Mouse (Mus musculus): ENCODE results near the gene Rnase1. TPM values are rescaled to one million over a fixed set of nuclear protein-coding genes. Genes with fewer than 3 reads are reported as not detected.

Rnase1 gene
- polyA plus RNA-seq, 1 experiment from 2014 or later: 2.1 TPM

- Histone ChIP-seq H3K9ac (ENCODE audit: low read depth, low read length) (peak overlapping the region; percentile 50), H3K4me2 (ENCODE audit: low read depth, low read length) (peak overlapping the region; percentile 71), H3K27ac (ENCODE audit: low read length) (peak overlapping the region; percentile 95), H3K27me3 (ENCODE audit: control insufficient read depth, insufficient read depth, low read depth, low read length) (no peaks in the 10 kb centered on the region), H3K4me1 (ENCODE audit: control insufficient read depth, low read depth, low read length) (peaks cover 59% of the 10 kb centered on the region), H3K4me3 (ENCODE audit: low read depth, low read length) (peak overlapping the region; percentile 51), H3K36me3 (ENCODE audit: control insufficient read depth, insufficient read depth) (no peaks in the 10 kb centered on the region), H3K9me3 (replicated peaks; ENCODE audit: control insufficient read depth, low read length) (no peaks in the 10 kb centered on the region)
- ATAC-seq (ENCODE audit: low read depth): no peak
- WGBS (ENCODE audit: insufficient replicate concordance): 18% methylated on average over 4 of the region's 4 CpGs
Measured at GRCm38 (mm10) chr14:51129624-51129975, 17.0 kb downstream of the Rnase1 start.

GRCm38 (mm10) chr14:51128775-51129623 lies 17.6 kb downstream of the Rnase1 start:
- H3K4me2 ChIP-seq (ENCODE audit: low read depth, low read length): peak overlapping the region; percentile 71
- peak overlapping the region; percentile 95 for H3K27ac ChIP-seq (ENCODE audit: low read length)
- H3K9me3 ChIP-seq (replicated peaks; ENCODE audit: control insufficient read depth, low read length): no peaks in the 10 kb centered on the region
- peak; percentile 23 for ATAC-seq (ENCODE audit: low read depth)
- WGBS (ENCODE audit: insufficient replicate concordance): 19% methylated on average over 9 of the region's 9 CpGs
- no peaks in the 10 kb centered on the region for H3K36me3 ChIP-seq (ENCODE audit: control insufficient read depth, insufficient read depth)
- H3K4me3 ChIP-seq (ENCODE audit: low read depth, low read length): peak overlapping the region; percentile 51
- H3K4me1 ChIP-seq (ENCODE audit: control insufficient read depth, low read depth, low read length): peaks cover 59% of the 10 kb centered on the region
- H3K27me3 ChIP-seq (ENCODE audit: control insufficient read depth, insufficient read depth, low read depth, low read length): no peaks in the 10 kb centered on the region
- peak overlapping the region; percentile 52 for H3K9ac ChIP-seq (ENCODE audit: low read depth, low read length)

- Histone ChIP-seq H3K9ac (ENCODE audit: low read depth, low read length) (peak overlapping the region; percentile 58), H3K4me2 (ENCODE audit: low read depth, low read length) (peak overlapping the region; percentile 62), H3K4me1 (ENCODE audit: control insufficient read depth, low read depth, low read length) (peaks cover 59% of the 10 kb centered on the region), H3K4me3 (ENCODE audit: low read depth, low read length) (peak overlapping the region; percentile 7; the same call in 1 of the 2 replicates), H3K27ac (ENCODE audit: low read length) (peak overlapping the region; percentile 95), H3K36me3 (ENCODE audit: control insufficient read depth, insufficient read depth) (no peaks in the 10 kb centered on the region), H3K9me3 (replicated peaks; ENCODE audit: control insufficient read depth, low read length) (no peaks in the 10 kb centered on the region), H3K27me3 (ENCODE audit: control insufficient read depth, insufficient read depth, low read depth, low read length) (no peaks in the 10 kb centered on the region)
- ATAC-seq (ENCODE audit: low read depth): peak; percentile 82
- WGBS (ENCODE audit: insufficient replicate concordance): 11% methylated on average over 2 of the region's 2 CpGs
Measured at GRCm38 (mm10) chr14:51127648-51128258, 18.8 kb downstream of the Rnase1 start.

- no peak overlapping the region for H3K9ac ChIP-seq (ENCODE audit: low read depth, low read length)
- ATAC-seq (ENCODE audit: low read depth): no peak
- no peak overlapping the region for H3K4me3 ChIP-seq (ENCODE audit: low read depth, low read length)
- 86% methylated on average over 6 of the region's 6 CpGs for WGBS (ENCODE audit: insufficient replicate concordance)
- H3K27me3 ChIP-seq (ENCODE audit: control insufficient read depth, insufficient read depth, low read depth, low read length): no peaks in the 10 kb centered on the region
- peaks cover 44% of the 10 kb centered on the region for H3K4me1 ChIP-seq (ENCODE audit: control insufficient read depth, low read depth, low read length)
- H3K27ac ChIP-seq (ENCODE audit: low read length): peak overlapping the region; percentile 25; the same call in 1 of the 2 replicates
- no peak overlapping the region for H3K4me2 ChIP-seq (ENCODE audit: low read depth, low read length)
- no peaks in the 10 kb centered on the region for H3K36me3 ChIP-seq (ENCODE audit: control insufficient read depth, insufficient read depth)
- no peaks in the 10 kb centered on the region for H3K9me3 ChIP-seq (replicated peaks; ENCODE audit: control insufficient read depth, low read length)
Measured at GRCm38 (mm10) chr14:51125684-51126083, 20.9 kb downstream of the Rnase1 start.

GRCm38 (mm10) chr14:51113916-51114560 lies 32.5 kb downstream of the Rnase1 start, which contains the start of gene Eddm3b:
Gene Eddm3b, plus strand, starts transcription at chr14:51114426.
- ATAC-seq (ENCODE audit: low read depth): no peak
- no peak within 1 kb of the TSS for H3K27ac ChIP-seq (ENCODE audit: low read length)
- H3K9me3 ChIP-seq (replicated peaks; ENCODE audit: control insufficient read depth, low read length): no peaks in the 10 kb centered on the region
- no peaks in the 10 kb centered on the region for H3K36me3 ChIP-seq (ENCODE audit: control insufficient read depth, insufficient read depth)
- H3K4me1 ChIP-seq (ENCODE audit: control insufficient read depth, low read depth, low read length): no peaks in the 10 kb centered on the region
- 64% methylated on average over 12 of the region's 12 CpGs for WGBS (ENCODE audit: insufficient replicate concordance)
- H3K27me3 ChIP-seq (ENCODE audit: control insufficient read depth, insufficient read depth, low read depth, low read length): no peaks in the 10 kb centered on the region
- no peak within 1 kb of the TSS for H3K9ac ChIP-seq (ENCODE audit: low read depth, low read length)
- no peak within 1 kb of the TSS for H3K4me3 ChIP-seq (ENCODE audit: low read depth, low read length)
- no peak within 1 kb of the TSS for H3K4me2 ChIP-seq (ENCODE audit: low read depth, low read length)

GRCm38 (mm10) chr14:51113476-51113875 lies 33.1 kb downstream of the Rnase1 start:
- no peak for ATAC-seq (ENCODE audit: low read depth)
- 55% methylated on average over 9 of the region's 9 CpGs for WGBS (ENCODE audit: insufficient replicate concordance)
- Histone ChIP-seq H3K9me3 (replicated peaks; ENCODE audit: control insufficient read depth, low read length) (no peaks in the 10 kb centered on the region), H3K4me3 (ENCODE audit: low read depth, low read length) (no peak overlapping the region), H3K27me3 (ENCODE audit: control insufficient read depth, insufficient read depth, low read depth, low read length) (no peaks in the 10 kb centered on the region), H3K4me1 (ENCODE audit: control insufficient read depth, low read depth, low read length) (no peaks in the 10 kb centered on the region), H3K36me3 (ENCODE audit: control insufficient read depth, insufficient read depth) (no peaks in the 10 kb centered on the region), H3K4me2 (ENCODE audit: low read depth, low read length) (no peak overlapping the region), H3K27ac (ENCODE audit: low read length) (no peak overlapping the region), H3K9ac (ENCODE audit: low read depth, low read length) (no peak overlapping the region)

GRCm38 (mm10) chr14:51111966-51112365 lies 34.6 kb downstream of the Rnase1 start:
- H3K9ac ChIP-seq (ENCODE audit: low read depth, low read length): no peak overlapping the region
- H3K4me2 ChIP-seq (ENCODE audit: low read depth, low read length): no peak overlapping the region
- 46% methylated on average over 3 of the region's 3 CpGs for WGBS (ENCODE audit: insufficient replicate concordance)
- H3K4me3 ChIP-seq (ENCODE audit: low read depth, low read length): no peak overlapping the region
- H3K4me1 ChIP-seq (ENCODE audit: control insufficient read depth, low read depth, low read length): no peaks in the 10 kb centered on the region; the same call in none of the 2 replicates
- no peaks in the 10 kb centered on the region for H3K36me3 ChIP-seq (ENCODE audit: control insufficient read depth, insufficient read depth)
- H3K9me3 ChIP-seq (replicated peaks; ENCODE audit: control insufficient read depth, low read length): no peaks in the 10 kb centered on the region
- no peak overlapping the region for H3K27ac ChIP-seq (ENCODE audit: low read length)
- H3K27me3 ChIP-seq (ENCODE audit: control insufficient read depth, insufficient read depth, low read depth, low read length): no peaks in the 10 kb centered on the region
- no peak for ATAC-seq (ENCODE audit: low read depth)

GRCm38 (mm10) chr14:51106449-51106967 lies 40.1 kb downstream of the Rnase1 start:
- Histone ChIP-seq H3K4me3 (ENCODE audit: low read depth, low read length) (no peak overlapping the region), H3K27me3 (ENCODE audit: control insufficient read depth, insufficient read depth, low read depth, low read length) (no peaks in the 10 kb centered on the region), H3K9me3 (replicated peaks; ENCODE audit: control insufficient read depth, low read length) (no peaks in the 10 kb centered on the region), H3K9ac (ENCODE audit: low read depth, low read length) (no peak overlapping the region), H3K36me3 (ENCODE audit: control insufficient read depth, insufficient read depth) (no peaks in the 10 kb centered on the region), H3K4me1 (ENCODE audit: control insufficient read depth, low read depth, low read length) (peaks cover 8% of the 10 kb centered on the region), H3K27ac (ENCODE audit: low read length) (no peak overlapping the region), H3K4me2 (ENCODE audit: low read depth, low read length) (no peak overlapping the region)
- no peak for ATAC-seq (ENCODE audit: low read depth)

Data from liver, embryonic 16.5 days (tissue).